Mouse (Mus musculus) MEL (cell line): Measurements from ENCODE around the gene Slfnl1.

Experiments used
- CTCF ChIP-seq, 3 experiments: IDR thresholded peaks in 2 of 3; conservative IDR thresholded peaks in 1 of 3; 2 replicates each; pipeline ENCODE4 v1.5.1; 2011 to 2012; ENCODE audit warnings: low read length in 3 of 3, low read depth in 2 of 3, mild to moderate bottlenecking in 2 of 3, improper control_type of control experiment in 1 of 3, inconsistent platforms in 1 of 3, mixed read lengths in 1 of 3, moderate library complexity in 1 of 3; ENCODE audit not compliant: control insufficient read depth in 1 of 3, insufficient read depth in 1 of 3, poor library complexity in 1 of 3, severe bottlenecking in 1 of 3
- GATA1 ChIP-seq: IDR thresholded peaks from 2 replicates; pipeline ENCODE4 v1.6.1; 2011; ENCODE audit warnings: low read depth, low read length, improper control_type of control experiment
- MAFK ChIP-seq: IDR thresholded peaks from 2 replicates; pipeline ENCODE4 v1.6.1; 2011; ENCODE audit warnings: low read depth, mild to moderate bottlenecking, low read length, improper control_type of control experiment, borderline replicate concordance
- POLR2A ChIP-seq, 2 experiments: IDR thresholded peaks; 2 replicates each; pipeline ENCODE4 v1.6.1; 2011 to 2012; ENCODE audit warnings: low read length in 2 of 2, mild to moderate bottlenecking in 2 of 2, control low read depth in 1 of 2, improper control_type of control experiment in 1 of 2, low read depth in 1 of 2, moderate library complexity in 1 of 2; ENCODE audit not compliant: control insufficient read depth in 1 of 2, insufficient read depth in 1 of 2, poor library complexity in 1 of 2
- USF1 ChIP-seq: IDR thresholded peaks from 2 replicates; pipeline ENCODE4 v1.6.1; 2014; ENCODE audit warnings: low read depth, mild to moderate bottlenecking, inconsistent platforms, low read length, improper control_type of control experiment, moderate library complexity
- ZNF384 ChIP-seq: IDR thresholded peaks from 2 replicates; pipeline ENCODE4 v1.6.1; 2012; ENCODE audit warnings: low read depth, mild to moderate bottlenecking, inconsistent platforms, low read length, improper control_type of control experiment

DNA sequence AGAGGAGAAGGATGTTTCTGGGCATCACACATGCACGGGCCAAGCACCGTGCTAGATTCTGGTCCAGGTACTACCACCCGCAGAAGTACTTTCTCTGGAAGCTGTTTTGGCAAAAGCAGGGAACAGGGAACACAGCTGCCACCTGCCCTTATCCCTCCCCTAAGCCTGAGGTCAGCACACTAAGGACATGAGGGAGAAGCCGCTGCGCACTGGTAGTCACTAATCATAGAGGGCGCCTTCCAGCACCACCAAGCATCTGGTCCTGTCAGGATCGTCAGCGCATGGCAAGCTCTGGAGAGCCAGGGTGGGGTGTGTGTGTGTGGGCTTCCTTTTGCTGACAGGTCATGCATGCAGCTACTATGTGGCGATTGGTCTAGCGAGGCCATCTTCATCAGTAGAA lies 6.6 kb downstream of the Slfnl1 start:
- TF ChIP-seq ZNF384 (no peak), MAFK (no peak), USF1 (no peak), CTCF (IDR thresholded peaks at IDR 0.05 in 2 of 3, conservative IDR thresholded peaks at IDR 0.05 in 1 of 3; ENCODE audit: control insufficient read depth in 1 of 3, insufficient read depth in 1 of 3, low read depth in 2 of 3, low read length in 3 of 3, poor library complexity in 1 of 3, severe bottlenecking in 1 of 3) (no peak), GATA1 (no peak), POLR2A (IDR thresholded peaks at IDR 0.05; ENCODE audit: control insufficient read depth in 1 of 2, insufficient read depth in 1 of 2, low read depth in 1 of 2, low read length in 2 of 2, poor library complexity in 1 of 2) (no peak)
